8 mouse cellular contexts compared by ENCODE assay signal in genomic region chr5:136246452-136246838, GRCm38 (mm10). TPM values are rescaled to one million over a fixed set of nuclear protein-coding genes. Genes with fewer than 3 reads are reported as not detected.
DNase-seq lines count a peak whose midpoint lies in the region; ATAC-seq and TF ChIP-seq lines count a peak whose summit lies in the region.

TSS of gene Sh2b2 (minus strand) at chr5:136246556.

- no peak for DNase-seq in lung, adult 2 months
- DNase-seq in lung, postnatal 25 days (ENCODE audit: low spot score): no peak
- DNase-seq in embryonic facial prominence, embryonic 11.5 days (ENCODE audit: low spot score): no peak
- no peak for DNase-seq in urinary bladder, postnatal 14 days (ENCODE audit: low spot score)
- DNase-seq in gastrocnemius, postnatal 25 days: no peak

- 72% methylated on average over 2 of the region's 2 CpGs for WGBS in lung, adult 2 months
- 90% methylated on average over 2 of the region's 2 CpGs for WGBS in embryonic facial prominence, embryonic 11.5 days
- 86% methylated on average over 2 of the region's 2 CpGs for WGBS in hindbrain, embryonic 16.5 days
- 79% methylated on average over 2 of the region's 2 CpGs for WGBS in midbrain, embryonic 15.5 days

- no peaks in the 10 kb centered on the region for H3K9me3 ChIP-seq in embryonic facial prominence, embryonic 11.5 days (replicated peaks; ENCODE audit: control insufficient read depth, low read length)
- H3K9me3 ChIP-seq in hindbrain, embryonic 16.5 days (ENCODE audit: control insufficient read depth, low read length): no peaks in the 10 kb centered on the region
- no peaks in the 10 kb centered on the region for H3K9me3 ChIP-seq in midbrain, embryonic 15.5 days

- H3K4me3 ChIP-seq in lung, adult 2 months (replicated peaks; ENCODE audit: extremely low read depth, low read depth, low read length): peak within 1 kb of the TSS; percentile 69
- peak within 1 kb of the TSS; percentile 82 for H3K4me3 ChIP-seq in embryonic facial prominence, embryonic 11.5 days (ENCODE audit: low read depth, low read length)
- H3K4me3 ChIP-seq in hindbrain, embryonic 16.5 days (ENCODE audit: low read length): peak within 1 kb of the TSS; percentile 83
- H3K4me3 ChIP-seq in midbrain, embryonic 15.5 days: peak within 1 kb of the TSS; percentile 70

- TF ChIP-seq POLR2A in lung, adult 2 months (IDR thresholded peaks at IDR 0.05; ENCODE audit: borderline replicate concordance, extremely low read depth, low read depth, low read length): no peak

- no peaks in the 10 kb centered on the region for H3K27me3 ChIP-seq in embryonic facial prominence, embryonic 11.5 days (ENCODE audit: control insufficient read depth, insufficient read depth, low read length)
- H3K27me3 ChIP-seq in hindbrain, embryonic 16.5 days (replicated peaks; ENCODE audit: control insufficient read depth, insufficient read depth, low read length): no peaks in the 10 kb centered on the region
- H3K27me3 ChIP-seq in midbrain, embryonic 15.5 days (replicated peaks): no peaks in the 10 kb centered on the region

- H3K9ac ChIP-seq in embryonic facial prominence, embryonic 11.5 days (replicated peaks; ENCODE audit: low read length): no peak within 1 kb of the TSS; the same call in 1 of the 2 replicates
- H3K9ac ChIP-seq in hindbrain, embryonic 16.5 days (ENCODE audit: low read depth, low read length): peak within 1 kb of the TSS; percentile 77
- peak within 1 kb of the TSS; percentile 54 for H3K9ac ChIP-seq in midbrain, embryonic 15.5 days

- H3K4me2 ChIP-seq in embryonic facial prominence, embryonic 11.5 days (ENCODE audit: low read depth, low read length): peak within 1 kb of the TSS; percentile 95
- H3K4me2 ChIP-seq in hindbrain, embryonic 16.5 days (ENCODE audit: low read length): peak within 1 kb of the TSS; percentile 92
- peak within 1 kb of the TSS; percentile 75 for H3K4me2 ChIP-seq in midbrain, embryonic 15.5 days

- H3K36me3 ChIP-seq in embryonic facial prominence, embryonic 11.5 days (replicated peaks; ENCODE audit: control insufficient read depth, insufficient read depth, low read depth, low read length): no peaks in the 10 kb centered on the region
- peaks cover 3% of the 10 kb centered on the region for H3K36me3 ChIP-seq in hindbrain, embryonic 16.5 days (ENCODE audit: control insufficient read depth, insufficient read depth, low read length)
- H3K36me3 ChIP-seq in midbrain, embryonic 15.5 days (replicated peaks): 0 out of 2 replicates have a peak, but pooled peaks cover 3% of the 10 kb centered on the region

- no peak for TF ChIP-seq CTCF in lung, adult 2 months (IDR thresholded peaks at IDR 0.05; ENCODE audit: insufficient read depth, low read length)

- H3K27ac ChIP-seq in embryonic facial prominence, embryonic 11.5 days (replicated peaks; ENCODE audit: low read depth, low read length): no peak within 1 kb of the TSS
- peak within 1 kb of the TSS; percentile 84 for H3K27ac ChIP-seq in hindbrain, embryonic 16.5 days (ENCODE audit: low read depth, low read length)
- peak within 1 kb of the TSS; percentile 85 for H3K27ac ChIP-seq in midbrain, embryonic 15.5 days

- H3K4me1 ChIP-seq in lung, adult 2 months (ENCODE audit: control insufficient read depth, insufficient read depth, low read length): peaks cover 7% of the 10 kb centered on the region; the same call in 1 of the 2 replicates
- no peaks in the 10 kb centered on the region for H3K4me1 ChIP-seq in embryonic facial prominence, embryonic 11.5 days (ENCODE audit: control insufficient read depth, insufficient read depth, low read length)
- peaks cover 17% of the 10 kb centered on the region for H3K4me1 ChIP-seq in hindbrain, embryonic 16.5 days (ENCODE audit: control insufficient read depth, insufficient read depth, low read depth, low read length)
- H3K4me1 ChIP-seq in midbrain, embryonic 15.5 days: peaks cover 30% of the 10 kb centered on the region

- ATAC-seq in embryonic facial prominence, embryonic 11.5 days (replicated peaks; ENCODE audit: insufficient number of reproducible peaks, low FRiP score, low TSS enrichment, low read depth): no peak
- no peak for ATAC-seq in hindbrain, embryonic 16.5 days
- ATAC-seq in midbrain, embryonic 15.5 days (replicated peaks): no peak
- no peak for ATAC-seq in frontal cortex, adult (ENCODE audit: low TSS enrichment)

RNA-seq across cellular contexts. Expression of gene Sh2b2, which starts in this region (rescaled TPM):
- polyA plus RNA-seq in lung, adult 2 months (2012; rRNA removed): 11.5 and 12.6 TPM in 2 replicates
- polyA plus RNA-seq in embryonic facial prominence, embryonic 11.5 days (2014; fragmentation: Nextera tagmentation; extraction: Ambion mirVana): 9.7 and 9.8 TPM in 2 replicates
- 19.4 and 24.9 TPM in 2 replicates for polyA plus RNA-seq in hindbrain, embryonic 16.5 days (2015; fragmentation: Nextera tagmentation; extraction: Ambion mirVana)
- 31.4 and 33.2 TPM in 2 replicates for polyA plus RNA-seq in midbrain, embryonic 15.5 days (2015; fragmentation: Nextera tagmentation; extraction: Ambion mirVana)
- total RNA-seq in gastrocnemius, postnatal 25 days (2021): 1 to 10 TPM; 2.8 to 6.1 TPM
